Mouse (Mus musculus) CH12.LX (cell line): ENCODE data around the gene Olfr811. TPM values are rescaled to one million over a fixed set of nuclear protein-coding genes. Genes with fewer than 3 reads are reported as not detected.

ENCODE experiments used
- DNase-seq: peaks from one replicate; pipeline ENCODE4 v3.0.0-alpha.2; 2013; ENCODE audit errors: extremely low read depth
- H3K27ac ChIP-seq: 2 replicates; pipeline ENCODE4 v1.5.1; 2012; ENCODE audit warnings: low read depth, mild to moderate bottlenecking, control low read depth, moderate library complexity; ENCODE audit not compliant: insufficient read depth
- H3K27me3 ChIP-seq: replicated peaks from 2 replicates; pipeline ENCODE3; 2012; ENCODE audit warnings: inconsistent platforms
- H3K36me3 ChIP-seq, 2 experiments: replicated peaks in 1 of 2; 2 replicates each; pipeline versions ENCODE3 to v1.6.1; 2012; ENCODE audit warnings: inconsistent platforms in 1 of 2, low read length in 1 of 2, mild to moderate bottlenecking in 1 of 2, mixed read lengths in 1 of 2, moderate library complexity in 1 of 2; ENCODE audit not compliant: control insufficient read depth in 1 of 2, insufficient read depth in 1 of 2
- H3K4me1 ChIP-seq, 2 experiments: 2 replicates each; pipeline ENCODE4 v1.6.1; 2012; ENCODE audit warnings: inconsistent platforms in 1 of 2, moderate library complexity in 1 of 2; ENCODE audit not compliant: insufficient read depth in 2 of 2, control insufficient read depth in 1 of 2
- H3K4me2 ChIP-seq: 2 replicates; pipeline ENCODE4 v1.6.1; 2012; ENCODE audit warnings: low read depth, mild to moderate bottlenecking, control low read depth; ENCODE audit not compliant: poor library complexity, insufficient read depth, severe bottlenecking
- H3K4me3 ChIP-seq, 3 experiments: fragments of 150-350 bp in 1 of 3; sonication (generic) in 1 of 3; replicated peaks in 1 of 3; 2 replicates each; pipeline versions ENCODE3 to v1.5.1; 2011 to 2012; ENCODE audit warnings: low read depth in 2 of 3, low read length in 2 of 3, mild to moderate bottlenecking in 2 of 3, moderate library complexity in 2 of 3, control low read depth in 1 of 3, improper control_type of control experiment in 1 of 3, inconsistent platforms in 1 of 3, mixed read lengths in 1 of 3; ENCODE audit not compliant: poor library complexity in 1 of 3
- H3K79me2 ChIP-seq: replicated peaks from 2 replicates; pipeline ENCODE4 v1.6.1; 2012; ENCODE audit warnings: mild to moderate bottlenecking, moderate library complexity; ENCODE audit not compliant: control insufficient read depth, poor library complexity, insufficient read depth, severe bottlenecking; ENCODE audit errors: extremely low read depth
- H3K9ac ChIP-seq: 2 replicates; pipeline ENCODE4 v1.6.1; 2012; ENCODE audit warnings: low read depth, mild to moderate bottlenecking, control low read depth, moderate library complexity; ENCODE audit not compliant: insufficient read depth
- H3K9me3 ChIP-seq: replicated peaks from 2 replicates; pipeline ENCODE3; 2012; ENCODE audit warnings: low read length, inconsistent platforms, mixed read lengths
- ETS1 ChIP-seq: conservative IDR thresholded peaks from 2 replicates; pipeline ENCODE4 v1.6.1; 2012; ENCODE audit warnings: low read depth, mild to moderate bottlenecking, inconsistent platforms, low read length, improper control_type of control experiment, moderate library complexity
- dilution Hi-C: fragments of 300-500 bp; cut with MboI; formaldehyde crosslinking; loops from 2 replicates; pipeline ENCODE4 v1.14.3; 2020; ENCODE audit warnings: low sequenced_read_pairs; ENCODE audit not compliant: extremely low pct_unique_long_range_greater_than_20kb, extremely low pct_ligation_motif_present
- in situ Hi-C: fragments of 300-500 bp; cut with MboI; formaldehyde crosslinking; loops from 3 replicates; pipeline ENCODE4 v1.14.3; 2019; ENCODE audit warnings: low sequenced_read_pairs, low pct_ligation_motif_present, low pct_unique_long_range_greater_than_20kb, mixed read lengths
- polyA plus RNA-seq: library from polyadenylated mRNA; unstranded; fragments of >175 nt; gene quantifications from 2 replicates; pipeline ENCODE4 v1.2.1, GENCODE M21; 2012; ENCODE audit warnings: low read depth; ENCODE audit not compliant: insufficient read length
- total RNA-seq, 2 experiments: library from RNA; depleted of rRNA; stranded (reverse); fragments of 300-350 nt in 1 of 2; fragments of >200 nt in 1 of 2; gene quantifications; 2 replicates each; pipeline ENCODE4 v1.2.3; 2012 to 2014

The Olfr811 gene
- total and polyA plus RNA-seq, 3 experiments = not detected

GRCm38 (mm10) chr10:129757693-129758092, 46.5 kb downstream of the Olfr811 start, which contains the start of gene Olfr807:
Olfr807 (minus strand) TSS chr10:129757793.
- DNase-seq = no peak
- Histone ChIP-seq H3K36me3 (no peaks in the 10 kb centered on the region), H3K4me1 (peaks cover 0 to 4% of the 10 kb centered on the region in 2 experiments; a peak in 1 of 4 replicates), H3K4me3 (no peak within 1 kb of the TSS), H3K27me3 (no peaks in the 10 kb centered on the region), H3K27ac (no peak within 1 kb of the TSS), H3K79me2 (no peaks in the 10 kb centered on the region), H3K9me3 (no peaks in the 10 kb centered on the region), H3K4me2 (no peak within 1 kb of the TSS), H3K9ac (no peak within 1 kb of the TSS)
- TF ChIP-seq ETS1 = no peak
- in situ Hi-C loops (no loop called here), dilution Hi-C loops (no loop called here)

Other genes starting within 250 kb of the Olfr811 start
Only the 20 nearest of the 26 such genes appear.
- gene Olfr799, start 166.9 kb downstream of the Olfr811 start, total RNA-seq (2012; rRNA removed) = not detected in 2 replicates
- not detected in 2 replicates for gene Olfr799, start 166.9 kb downstream of the Olfr811 start, total RNA-seq (2014; rRNA removed)
- gene Olfr799, start 166.9 kb downstream of the Olfr811 start, polyA plus RNA-seq = not detected in 2 replicates
- not detected in 2 replicates for gene Olfr800, start 146.7 kb downstream of the Olfr811 start, total RNA-seq (2012; rRNA removed)
- gene Olfr800, start 146.7 kb downstream of the Olfr811 start, total RNA-seq (2014; rRNA removed) = not detected in 2 replicates
- gene Olfr800, start 146.7 kb downstream of the Olfr811 start, polyA plus RNA-seq = not detected in 2 replicates
- not detected in 2 replicates for gene Olfr801, start 130.5 kb downstream of the Olfr811 start, total RNA-seq (2012; rRNA removed)
- not detected in 2 replicates for gene Olfr801, start 130.5 kb downstream of the Olfr811 start, total RNA-seq (2014; rRNA removed)
- gene Olfr801, start 130.5 kb downstream of the Olfr811 start, polyA plus RNA-seq = not detected in 2 replicates
- not detected in 2 replicates for gene Olfr802, start 116.2 kb downstream of the Olfr811 start, total RNA-seq (2012; rRNA removed)
- not detected in 2 replicates for gene Olfr802, start 116.2 kb downstream of the Olfr811 start, total RNA-seq (2014; rRNA removed)
- not detected in 2 replicates for gene Olfr802, start 116.2 kb downstream of the Olfr811 start, polyA plus RNA-seq
- gene Olfr803, start 110.1 kb downstream of the Olfr811 start, total RNA-seq (2012; rRNA removed) = not detected in 2 replicates
- gene Olfr803, start 110.1 kb downstream of the Olfr811 start, total RNA-seq (2014; rRNA removed) = not detected in 2 replicates
- gene Olfr803, start 110.1 kb downstream of the Olfr811 start, polyA plus RNA-seq = not detected in 2 replicates
- gene Olfr804, start 101.2 kb downstream of the Olfr811 start, total RNA-seq (2012; rRNA removed) = not detected in 2 replicates
- gene Olfr804, start 101.2 kb downstream of the Olfr811 start, total RNA-seq (2014; rRNA removed) = not detected in 2 replicates
- gene Olfr804, start 101.2 kb downstream of the Olfr811 start, polyA plus RNA-seq = not detected in 2 replicates
- not detected in 2 replicates for gene Olfr805, start 75.0 kb downstream of the Olfr811 start, total RNA-seq (2012; rRNA removed)
- gene Olfr805, start 75.0 kb downstream of the Olfr811 start, total RNA-seq (2014; rRNA removed) = not detected in 2 replicates
- not detected in 2 replicates for gene Olfr805, start 75.0 kb downstream of the Olfr811 start, polyA plus RNA-seq
- gene Olfr806, start 62.5 kb downstream of the Olfr811 start, total RNA-seq (2012; rRNA removed) = not detected in 2 replicates
- gene Olfr806, start 62.5 kb downstream of the Olfr811 start, total RNA-seq (2014; rRNA removed) = not detected in 2 replicates
- not detected in 2 replicates for gene Olfr806, start 62.5 kb downstream of the Olfr811 start, polyA plus RNA-seq
- not detected in 2 replicates for gene Olfr807, start 46.6 kb downstream of the Olfr811 start, total RNA-seq (2012; rRNA removed)
- not detected in 2 replicates for gene Olfr807, start 46.6 kb downstream of the Olfr811 start, total RNA-seq (2014; rRNA removed)
- gene Olfr807, start 46.6 kb downstream of the Olfr811 start, polyA plus RNA-seq = not detected in 2 replicates
- gene Olfr808, start 38.9 kb downstream of the Olfr811 start, total RNA-seq (2012; rRNA removed) = not detected in 2 replicates
- gene Olfr808, start 38.9 kb downstream of the Olfr811 start, total RNA-seq (2014; rRNA removed) = not detected in 2 replicates
- not detected in 2 replicates for gene Olfr808, start 38.9 kb downstream of the Olfr811 start, polyA plus RNA-seq
- not detected in 2 replicates for gene Olfr809, start 29.8 kb downstream of the Olfr811 start, total RNA-seq (2012; rRNA removed)
- gene Olfr809, start 29.8 kb downstream of the Olfr811 start, total RNA-seq (2014; rRNA removed) = not detected in 2 replicates
- gene Olfr809, start 29.8 kb downstream of the Olfr811 start, polyA plus RNA-seq = not detected in 2 replicates
- gene Olfr810, start 9.5 kb downstream of the Olfr811 start, total RNA-seq (2012; rRNA removed) = not detected in 2 replicates
- gene Olfr810, start 9.5 kb downstream of the Olfr811 start, total RNA-seq (2014; rRNA removed) = not detected in 2 replicates
- not detected in 2 replicates for gene Olfr810, start 9.5 kb downstream of the Olfr811 start, polyA plus RNA-seq
- not detected in 2 replicates for gene Olfr812, start 41.7 kb upstream of the Olfr811 start, total RNA-seq (2012; rRNA removed)
- not detected in 2 replicates for gene Olfr812, start 41.7 kb upstream of the Olfr811 start, total RNA-seq (2014; rRNA removed)
- not detected in 2 replicates for gene Olfr812, start 41.7 kb upstream of the Olfr811 start, polyA plus RNA-seq
- not detected in 2 replicates for gene Olfr813, start 51.0 kb upstream of the Olfr811 start, total RNA-seq (2012; rRNA removed)
- not detected in 2 replicates for gene Olfr813, start 51.0 kb upstream of the Olfr811 start, total RNA-seq (2014; rRNA removed)
- not detected in 2 replicates for gene Olfr813, start 51.0 kb upstream of the Olfr811 start, polyA plus RNA-seq
- not detected in 2 replicates for gene Olfr814, start 75.5 kb upstream of the Olfr811 start, total RNA-seq (2012; rRNA removed)
- gene Olfr814, start 75.5 kb upstream of the Olfr811 start, total RNA-seq (2014; rRNA removed) = not detected in 2 replicates
- not detected in 2 replicates for gene Olfr814, start 75.5 kb upstream of the Olfr811 start, polyA plus RNA-seq
- not detected in 2 replicates for gene Olfr815, start 101.5 kb upstream of the Olfr811 start, total RNA-seq (2012; rRNA removed)
- not detected in 2 replicates for gene Olfr815, start 101.5 kb upstream of the Olfr811 start, total RNA-seq (2014; rRNA removed)
- gene Olfr815, start 101.5 kb upstream of the Olfr811 start, polyA plus RNA-seq = not detected in 2 replicates
- not detected in 2 replicates for gene Olfr816, start 111.2 kb upstream of the Olfr811 start, total RNA-seq (2012; rRNA removed)
- gene Olfr816, start 111.2 kb upstream of the Olfr811 start, total RNA-seq (2014; rRNA removed) = not detected in 2 replicates
- not detected in 2 replicates for gene Olfr816, start 111.2 kb upstream of the Olfr811 start, polyA plus RNA-seq
- gene Olfr818, start 144.7 kb upstream of the Olfr811 start, total RNA-seq (2012; rRNA removed) = not detected in 2 replicates
- gene Olfr818, start 144.7 kb upstream of the Olfr811 start, total RNA-seq (2014; rRNA removed) = not detected in 2 replicates
- not detected in 2 replicates for gene Olfr818, start 144.7 kb upstream of the Olfr811 start, polyA plus RNA-seq
- gene Olfr819, start 162.9 kb upstream of the Olfr811 start, total RNA-seq (2012; rRNA removed) = not detected in 2 replicates
- gene Olfr819, start 162.9 kb upstream of the Olfr811 start, total RNA-seq (2014; rRNA removed) = not detected in 2 replicates
- not detected in 2 replicates for gene Olfr819, start 162.9 kb upstream of the Olfr811 start, polyA plus RNA-seq
- not detected in 2 replicates for gene Olfr247, start 171.7 kb upstream of the Olfr811 start, total RNA-seq (2012; rRNA removed)
- not detected in 2 replicates for gene Olfr247, start 171.7 kb upstream of the Olfr811 start, total RNA-seq (2014; rRNA removed)
- not detected in 2 replicates for gene Olfr247, start 171.7 kb upstream of the Olfr811 start, polyA plus RNA-seq